Mouse (Mus musculus) heart, embryonic 16.5 days (tissue): ENCODE data around the gene Kctd10. TPM values are rescaled to one million over a fixed set of nuclear protein-coding genes. Genes with fewer than 3 reads are reported as not detected.

Experiments
- ATAC-seq: fragments of 200-750 bp; cut with Nextera tagmentation; replicated peaks from 2 replicates; pipeline ENCODE4 v1.8.0; 2017; ENCODE audit warnings: moderate number of reproducible peaks; ENCODE audit not compliant: insufficient read depth, low FRiP score; ENCODE audit errors: extremely low read depth
- H3K27ac ChIP-seq: fragments of 300-500 bp; sonication (generic); 2 replicates; pipeline ENCODE4 v1.5.1; 2014; ENCODE audit warnings: mild to moderate bottlenecking, low read length, control low read depth, moderate library complexity
- H3K27me3 ChIP-seq: fragments of 300-500 bp; sonication (generic); 2 replicates; pipeline ENCODE4 v1.6.1; 2014; ENCODE audit warnings: low read length, mixed read lengths; ENCODE audit not compliant: control insufficient read depth, insufficient read depth
- H3K36me3 ChIP-seq: fragments of 300-500 bp; sonication (generic); 2 replicates; pipeline ENCODE4 v1.6.1; 2014; ENCODE audit not compliant: control insufficient read depth, insufficient read depth
- H3K4me1 ChIP-seq: fragments of 300-500 bp; sonication (generic); 2 replicates; pipeline ENCODE4 v1.6.1; 2014; ENCODE audit warnings: low read length, mixed read lengths; ENCODE audit not compliant: control insufficient read depth, insufficient read depth
- H3K4me2 ChIP-seq: fragments of 300-500 bp; sonication (generic); 2 replicates; pipeline ENCODE4 v1.6.1; 2014; ENCODE audit warnings: low read depth, mild to moderate bottlenecking, control low read depth, low read length
- H3K4me3 ChIP-seq: fragments of 300-500 bp; sonication (generic); 2 replicates; pipeline ENCODE4 v1.5.1; 2014; ENCODE audit warnings: mild to moderate bottlenecking, control low read depth, low read length
- H3K9ac ChIP-seq: fragments of 300-500 bp; sonication (generic); 2 replicates; pipeline ENCODE4 v1.6.1; 2014; ENCODE audit warnings: low read length, control low read depth
- H3K9me3 ChIP-seq: fragments of 300-500 bp; sonication (generic); replicated peaks from 2 replicates; pipeline ENCODE4 v1.6.1; 2016; ENCODE audit warnings: low read length; ENCODE audit not compliant: control insufficient read depth
- WGBS: fragments of 180-500 bp; shearing (Covaris S2); extraction: QIAGEN DNeasy Blood & Tissue Kit; methylation state at CpG from one replicate; pipeline ENCODE4 v1.1.7; 2014; 5-methylcytosine and 5-hydroxymethylcytosine counted together
- polyA plus RNA-seq: library from polyadenylated mRNA; unstranded; fragments of >200 nt; fragmentation: Nextera tagmentation; extraction: Ambion mirVana; gene quantifications from 2 replicates; pipeline ENCODE4 v1.2.1, GENCODE M21; 2015

Gene Kctd10
- polyA plus RNA-seq, 1 experiment from 2014 or later: 112 TPM

DNA sequence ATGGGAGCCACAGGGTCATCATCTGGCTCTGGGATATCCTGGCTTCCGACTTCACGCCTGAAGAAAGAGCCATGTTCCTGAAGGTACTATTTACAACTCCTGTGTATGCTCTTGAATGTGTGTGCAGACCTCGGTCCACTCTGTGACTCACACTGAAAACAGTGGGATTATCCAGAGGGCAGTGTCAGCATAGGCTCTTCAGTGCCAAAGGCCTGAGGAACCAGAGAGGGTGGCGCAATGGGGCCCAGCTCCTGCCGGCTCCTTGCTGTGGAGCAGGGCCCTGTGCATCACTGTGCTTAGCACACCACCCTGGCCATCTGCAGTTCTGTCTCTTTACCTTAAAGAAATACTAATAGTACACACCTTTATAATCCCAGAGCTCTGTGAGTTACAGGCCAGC, 35.3 kb upstream of the Kctd10 start:
- H3K4me2 ChIP-seq: no peak overlapping the region
- WGBS: 94% methylated on average over 5 of the region's 5 CpGs
- H3K27me3 ChIP-seq: no peaks in the 10 kb centered on the region
- ATAC-seq: no peak
- no peak overlapping the region for H3K4me3 ChIP-seq
- no peak overlapping the region for H3K27ac ChIP-seq
- H3K9me3 ChIP-seq: no peaks in the 10 kb centered on the region
- H3K4me1 ChIP-seq: peaks cover 13% of the 10 kb centered on the region
- H3K36me3 ChIP-seq: peaks cover 81% of the 10 kb centered on the region
- no peak overlapping the region for H3K9ac ChIP-seq

DNA sequence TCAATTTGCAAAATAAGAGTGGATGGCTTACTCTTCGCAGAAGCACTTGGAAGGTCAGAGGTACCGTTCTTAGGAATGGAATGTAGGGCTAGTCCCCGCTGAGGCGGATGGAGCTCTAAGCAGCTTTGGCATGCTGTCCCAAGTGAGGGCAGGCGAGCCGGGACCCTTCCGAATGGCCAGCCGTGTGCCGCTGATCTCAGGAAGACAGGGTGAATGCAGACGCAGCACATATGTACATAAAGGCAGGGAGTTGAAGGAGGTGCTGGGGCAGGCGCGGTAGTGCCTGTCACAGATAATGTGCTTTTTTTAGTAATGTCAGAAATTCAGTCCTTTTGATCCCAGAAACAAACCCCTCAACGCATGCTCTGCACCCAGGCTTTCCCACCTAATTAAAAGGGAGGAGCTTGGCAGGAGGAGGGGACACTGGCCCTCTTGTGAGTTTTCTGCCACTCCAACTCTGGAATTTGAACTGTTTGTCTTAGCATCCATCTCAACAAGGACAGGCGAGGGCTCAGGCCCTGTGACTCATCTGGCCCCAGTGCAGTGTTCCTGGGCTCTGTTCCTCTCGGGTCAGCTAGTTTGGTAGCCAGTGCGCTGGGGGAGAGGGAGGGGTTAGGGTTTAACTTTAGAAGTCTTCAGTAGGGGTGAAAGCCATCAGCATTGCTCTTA, 32.9 kb upstream of the Kctd10 start:
- H3K27ac ChIP-seq: peak overlapping the region; percentile 43; the same call in 1 of the 2 replicates
- peak; percentile 54; the same call in 1 of the 2 replicates for ATAC-seq
- 41% methylated on average over 16 of the region's 16 CpGs for WGBS

DNA sequence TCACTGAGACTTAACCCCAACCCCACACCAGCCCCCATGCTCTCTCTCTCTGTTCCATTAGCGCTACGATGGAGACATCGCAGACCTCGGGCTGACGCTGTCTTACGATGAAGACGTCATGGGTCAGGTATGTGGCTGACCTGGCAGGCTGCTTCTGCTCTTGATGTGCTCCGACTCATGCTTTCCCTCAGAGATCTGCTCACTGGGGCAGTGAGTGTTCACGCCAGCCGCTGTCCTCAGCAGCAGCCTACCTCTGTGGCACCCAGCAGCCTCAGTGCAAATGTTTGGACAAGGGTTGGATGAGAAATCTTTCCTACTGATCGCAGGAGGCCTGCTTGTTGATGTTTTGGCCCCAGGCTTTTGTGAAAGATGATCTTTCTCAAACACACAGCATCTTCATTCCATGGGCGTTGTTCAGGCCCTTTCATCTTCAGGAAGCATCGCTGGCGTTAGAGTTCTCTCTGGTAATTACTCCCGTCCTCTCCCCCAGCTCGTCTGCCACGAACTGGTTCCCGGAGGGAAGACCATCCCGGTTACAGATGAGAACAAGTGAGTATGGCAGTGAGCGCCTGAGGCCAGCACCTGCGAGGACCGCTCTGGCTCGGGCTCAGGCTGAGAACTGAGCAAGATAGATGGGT, 32.2 kb upstream of the Kctd10 start:
- Histone ChIP-seq H3K4me1 (peaks cover 13% of the 10 kb centered on the region), H3K9ac (no peak overlapping the region), H3K36me3 (peaks cover 86% of the 10 kb centered on the region), H3K27me3 (no peaks in the 10 kb centered on the region), H3K4me3 (no peak overlapping the region), H3K27ac (peak overlapping the region; percentile 13; the same call in 1 of the 2 replicates), H3K9me3 (no peaks in the 10 kb centered on the region), H3K4me2 (no peak overlapping the region)
- 59% methylated on average over 23 of the region's 23 CpGs for WGBS
- ATAC-seq: no peak

More for the DNA sequence above, 32.9 kb upstream of the Kctd10 start:
- no peaks in the 10 kb centered on the region for H3K9me3 ChIP-seq
- no peak overlapping the region for H3K4me3 ChIP-seq
- no peak overlapping the region for H3K9ac ChIP-seq
- no peak overlapping the region for H3K4me2 ChIP-seq
- no peaks in the 10 kb centered on the region for H3K27me3 ChIP-seq
- peaks cover 82% of the 10 kb centered on the region for H3K36me3 ChIP-seq
- H3K4me1 ChIP-seq: peaks cover 13% of the 10 kb centered on the region

DNA sequence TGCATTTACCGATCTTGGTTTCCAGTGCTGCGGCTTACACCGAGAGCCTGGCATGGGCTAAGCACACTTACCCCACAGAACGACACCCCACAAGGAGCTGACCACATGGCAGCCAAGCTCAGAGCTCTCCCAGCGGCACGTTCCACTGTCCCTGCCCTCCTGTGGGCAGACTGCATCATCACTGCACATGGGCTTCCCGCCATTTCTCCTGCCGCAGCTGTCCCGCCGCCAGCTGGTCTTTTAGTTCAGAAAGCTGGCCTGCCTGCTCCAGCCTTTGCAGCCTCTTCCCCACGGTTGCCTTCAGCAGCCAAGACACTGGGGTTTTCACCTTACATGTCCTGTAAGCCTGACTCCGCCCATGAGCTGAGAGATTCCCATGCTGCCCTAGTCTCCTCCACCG, 30.1 kb upstream of the Kctd10 start:
- H3K36me3 ChIP-seq: peaks cover 85% of the 10 kb centered on the region
- H3K4me1 ChIP-seq: peaks cover 13% of the 10 kb centered on the region
- no peak overlapping the region for H3K9ac ChIP-seq
- 84% methylated on average over 13 of the region's 13 CpGs for WGBS
- no peaks in the 10 kb centered on the region for H3K27me3 ChIP-seq
- H3K27ac ChIP-seq: no peak overlapping the region
- no peak overlapping the region for H3K4me3 ChIP-seq
- no peaks in the 10 kb centered on the region for H3K9me3 ChIP-seq
- no peak overlapping the region for H3K4me2 ChIP-seq
- ATAC-seq: no peak

DNA sequence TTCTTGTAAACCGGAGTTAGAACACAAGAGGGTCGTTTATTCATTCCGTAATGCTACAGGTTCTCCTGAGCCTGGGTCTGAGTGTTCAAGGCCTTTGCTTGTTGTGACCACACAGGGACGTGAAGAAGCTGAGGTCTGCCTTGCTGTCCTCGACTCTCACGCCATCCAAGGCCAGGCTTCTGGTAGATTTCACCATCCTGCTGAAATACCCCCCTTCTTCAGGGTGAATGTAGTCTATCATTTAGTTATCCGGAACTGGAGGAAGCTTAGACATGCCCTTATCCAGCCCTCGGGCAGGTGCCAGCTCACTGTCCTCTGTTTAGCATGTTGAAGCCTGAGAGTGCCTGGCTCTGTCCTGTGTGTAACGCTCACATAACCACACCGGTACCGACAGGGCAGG, 28.5 kb upstream of the Kctd10 start:
- Histone ChIP-seq H3K36me3 (peaks cover 84% of the 10 kb centered on the region), H3K9ac (no peak overlapping the region), H3K4me2 (no peak overlapping the region), H3K4me3 (no peak overlapping the region), H3K4me1 (peaks cover 13% of the 10 kb centered on the region), H3K27me3 (no peaks in the 10 kb centered on the region), H3K27ac (no peak overlapping the region), H3K9me3 (no peaks in the 10 kb centered on the region)
- WGBS: 91% methylated on average over 11 of the region's 11 CpGs
- no peak for ATAC-seq

DNA sequence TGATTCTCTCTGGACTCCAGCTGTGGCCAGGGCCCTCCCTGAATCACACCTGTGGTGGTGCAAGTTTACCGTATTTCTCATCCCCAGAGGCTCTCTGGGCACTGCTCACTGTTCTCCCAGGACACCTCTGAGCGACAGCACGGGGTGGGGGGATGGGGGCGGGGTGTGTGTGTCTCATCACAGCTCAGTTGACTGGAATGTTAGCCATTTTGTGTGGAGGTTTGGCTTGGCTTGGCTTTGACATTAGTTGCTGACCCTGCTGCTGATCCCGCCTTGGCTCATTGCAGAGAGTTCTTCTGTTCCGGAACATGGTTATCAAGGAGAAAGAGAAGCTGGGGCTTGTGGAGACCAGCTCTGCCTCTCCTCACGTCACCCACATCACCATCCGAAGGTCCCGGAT, 27.5 kb upstream of the Kctd10 start:
- WGBS: 82% methylated on average over 9 of the region's 9 CpGs
- H3K4me2 ChIP-seq: no peak overlapping the region
- H3K4me3 ChIP-seq: no peak overlapping the region
- H3K9ac ChIP-seq: no peak overlapping the region
- H3K27me3 ChIP-seq: no peaks in the 10 kb centered on the region
- no peaks in the 10 kb centered on the region for H3K9me3 ChIP-seq
- ATAC-seq: no peak
- H3K27ac ChIP-seq: no peak overlapping the region
- peaks cover 89% of the 10 kb centered on the region for H3K36me3 ChIP-seq
- peaks cover 3% of the 10 kb centered on the region; the same call in 1 of the 2 replicates for H3K4me1 ChIP-seq

DNA sequence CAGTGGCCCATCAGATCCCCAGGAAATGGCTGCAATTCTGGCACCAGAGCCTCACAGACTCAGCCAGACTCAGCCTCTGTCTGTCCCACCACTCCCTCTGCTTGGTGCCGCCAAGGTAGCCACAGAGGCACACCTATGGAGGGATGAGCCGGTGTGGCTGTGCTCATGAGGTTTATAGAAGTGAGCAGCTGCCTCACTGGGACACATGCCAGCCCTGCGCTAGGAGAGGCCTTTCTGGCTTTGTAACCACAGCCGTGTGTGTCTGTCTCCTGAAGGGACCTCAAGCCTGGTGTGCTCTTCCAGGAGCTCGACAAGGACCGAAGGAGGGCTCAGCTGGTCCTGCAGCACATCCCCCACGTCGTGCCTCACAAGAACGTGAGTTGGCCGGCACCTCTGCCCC, 27.0 kb upstream of the Kctd10 start:
- no peak for ATAC-seq
- 81% methylated on average over 10 of the region's 10 CpGs for WGBS
- Histone ChIP-seq H3K27me3 (no peaks in the 10 kb centered on the region), H3K4me2 (no peak overlapping the region), H3K9me3 (no peaks in the 10 kb centered on the region), H3K4me3 (no peak overlapping the region), H3K9ac (no peak overlapping the region), H3K27ac (no peak overlapping the region), H3K36me3 (peaks cover 88% of the 10 kb centered on the region), H3K4me1 (no peaks in the 10 kb centered on the region; the same call in 1 of the 2 replicates)

DNA sequence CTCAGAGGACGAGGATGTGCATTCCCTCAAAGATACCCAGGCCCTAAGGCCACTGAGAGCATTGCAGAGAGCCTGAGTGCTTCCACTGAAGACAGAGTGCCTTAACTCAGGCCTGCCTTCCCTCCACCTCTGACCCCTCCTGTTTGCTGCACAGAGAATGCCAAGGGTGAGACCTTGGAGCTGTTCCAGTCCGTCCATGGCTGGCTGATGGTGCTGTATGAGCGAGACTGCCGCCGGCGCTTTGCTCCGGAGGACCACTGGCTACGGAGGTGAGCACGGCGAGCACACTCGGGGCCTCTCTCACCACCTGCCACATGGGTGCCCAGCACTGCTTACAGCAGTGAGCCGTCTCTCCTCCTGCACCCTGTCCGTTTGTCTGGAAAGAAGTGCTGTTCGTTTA, 26.3 kb upstream of the Kctd10 start:
- WGBS: 91% methylated on average over 14 of the region's 14 CpGs
- no peak for ATAC-seq

DNA sequence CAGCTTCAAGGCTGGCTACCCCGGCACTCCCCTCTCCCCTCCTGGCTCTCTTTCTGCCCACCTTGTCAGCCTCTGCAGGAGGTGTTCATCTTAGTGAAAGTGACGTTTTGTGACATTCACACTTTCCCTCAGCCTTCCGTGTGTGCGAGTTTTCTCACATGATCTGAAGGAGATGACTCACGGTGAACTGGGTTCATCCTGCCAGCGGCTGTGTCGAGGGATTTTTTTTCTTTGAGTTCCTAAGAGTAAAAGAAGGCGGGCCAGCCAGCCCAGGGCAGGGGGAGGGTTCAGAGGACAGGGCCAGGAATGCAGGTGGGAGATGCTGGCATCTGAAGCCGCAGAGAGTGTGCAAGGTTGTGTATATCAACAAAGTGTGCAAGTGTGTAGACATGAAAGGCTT, 12.9 kb upstream of the Kctd10 start:
- no peak for ATAC-seq
- Histone ChIP-seq H3K27ac (peak overlapping the region; percentile 44), H3K4me2 (no peak overlapping the region), H3K4me1 (no peaks in the 10 kb centered on the region), H3K27me3 (no peaks in the 10 kb centered on the region), H3K9me3 (no peaks in the 10 kb centered on the region), H3K36me3 (peaks cover 56% of the 10 kb centered on the region), H3K4me3 (no peak overlapping the region), H3K9ac (no peak overlapping the region)
- 71% methylated on average over 9 of the region's 9 CpGs for WGBS

More for the DNA sequence above, 26.3 kb upstream of the Kctd10 start:
- no peak overlapping the region for H3K4me2 ChIP-seq
- H3K27ac ChIP-seq: no peak overlapping the region
- H3K9me3 ChIP-seq: no peaks in the 10 kb centered on the region
- peaks cover 86% of the 10 kb centered on the region for H3K36me3 ChIP-seq
- no peak overlapping the region for H3K4me3 ChIP-seq
- H3K9ac ChIP-seq: no peak overlapping the region
- H3K4me1 ChIP-seq: no peaks in the 10 kb centered on the region
- no peaks in the 10 kb centered on the region for H3K27me3 ChIP-seq
